Mouse (Mus musculus): ENCODE measurements around the gene Fam89a. TPM values are rescaled to one million over a fixed set of nuclear protein-coding genes. Genes with fewer than 3 reads are reported as not detected.

Fam89a gene
- total RNA-seq, 2 experiments from 2014 or later, result 0.34 to 0.62 TPM

GRCm38 (mm10) chr8:124701023-124701422 lies 50.6 kb downstream of the Fam89a start:
- DNase-seq (ENCODE audit: low spot score in 2 of 2), result no peak
- intact Hi-C loops (cut with DNase I), result no loop called here

- intact Hi-C loops (cut with DNase I), result no loop called here
- DNase-seq (ENCODE audit: low spot score in 2 of 2), result no peak
Measured at GRCm38 (mm10) chr8:124700271-124700670, 51.4 kb downstream of the Fam89a start.

GRCm38 (mm10) chr8:124695424-124696100 lies 56.1 kb downstream of the Fam89a start:
- no peak for DNase-seq (ENCODE audit: low spot score in 2 of 2)
- intact Hi-C loops (cut with DNase I), result no loop called here

GRCm38 (mm10) chr8:124691706-124692105 lies 59.9 kb downstream of the Fam89a start:
- intact Hi-C loops (cut with DNase I), result no loop called here
- no peak for DNase-seq (ENCODE audit: low spot score in 2 of 2)

Other genes with a start within 250 kb of the Fam89a start
- 10 to 100 TPM; 30.4 to 32.1 TPM for gene Cog2, start 231.1 kb downstream of the Fam89a start, total RNA-seq (2021)
- gene Agt, start 182.1 kb downstream of the Fam89a start, total RNA-seq (2021), result 10 to 100 TPM; 13.3 to 20.7 TPM
- not detected for gene Capn9, start 175.7 kb downstream of the Fam89a start, total RNA-seq (2021)
- 10 to 100 TPM; 50.4 to 60.0 TPM for gene 2310022B05Rik, start 88.5 kb downstream of the Fam89a start, total RNA-seq (2021)
- gene Ttc13, start 29.8 kb downstream of the Fam89a start, total RNA-seq (2021), result 10 to 100 TPM; 50.6 TPM
- gene Arv1, start 29.7 kb downstream of the Fam89a start, total RNA-seq (2021), result 10 to 100 TPM; 11.0 to 14.8 TPM
- 1 to 10 TPM; 5.1 to 5.8 TPM for gene Trim67, start 41.3 kb upstream of the Fam89a start, total RNA-seq (2021)
- gene Gnpat, start 111.2 kb upstream of the Fam89a start, total RNA-seq (2021), result 10 to 100 TPM; 56.2 to 60.9 TPM
- 10 to 100 TPM; 20.1 to 20.4 TPM for gene 2810004N23Rik, start 111.3 kb upstream of the Fam89a start, total RNA-seq (2021)
- 10 to 100 TPM; 35.9 to 36.5 TPM for gene Exoc8, start 145.9 kb upstream of the Fam89a start, total RNA-seq (2021)
- gene Sprtn, start 146.1 kb upstream of the Fam89a start, total RNA-seq (2021), result 10 to 100 TPM; 13.8 to 14.8 TPM
- 10 to 100 TPM; 57.5 to 58.0 TPM for gene Egln1, start 197.5 kb upstream of the Fam89a start, total RNA-seq (2021)